Mouse (Mus musculus) testis, postnatal 10 days (tissue): Measurements from ENCODE around the gene Get4.

Experiments
- DNase-seq: peaks from one replicate; pipeline ENCODE4 v3.0.0; 2021; ENCODE audit warnings: low spot score

Get4 gene

GRCm38 (mm10) chr5:139283460-139284180 lies 31.5 kb downstream of the Get4 start:
- no peak for DNase-seq

GRCm38 (mm10) chr5:139285383-139286067 lies 33.4 kb downstream of the Get4 start:
- no peak for DNase-seq

- no peak for DNase-seq
Observed at GRCm38 (mm10) chr5:139286142-139286941, 34.2 kb downstream of the Get4 start.

- no peak for DNase-seq
Observed at GRCm38 (mm10) chr5:139287099-139287498, 35.0 kb downstream of the Get4 start.

- DNase-seq = no peak
Observed at GRCm38 (mm10) chr5:139287787-139288186, 35.7 kb downstream of the Get4 start.

GRCm38 (mm10) chr5:139288591-139288990 lies 36.5 kb downstream of the Get4 start:
- no peak for DNase-seq

- no peak for DNase-seq
Observed at GRCm38 (mm10) chr5:139290467-139291259, 38.5 kb downstream of the Get4 start.

GRCm38 (mm10) chr5:139291811-139292560 lies 39.9 kb downstream of the Get4 start:
- no peak for DNase-seq

- no peak for DNase-seq
Observed at GRCm38 (mm10) chr5:139294089-139294488, 42.0 kb downstream of the Get4 start.

- DNase-seq = no peak
Observed at GRCm38 (mm10) chr5:139297092-139297491, 45.0 kb downstream of the Get4 start.

GRCm38 (mm10) chr5:139297745-139298144 lies 45.6 kb downstream of the Get4 start:
- DNase-seq = no peak

GRCm38 (mm10) chr5:139302101-139302500 lies 50.0 kb downstream of the Get4 start:
- no peak for DNase-seq

- DNase-seq = no peak
Observed at GRCm38 (mm10) chr5:139303646-139304061, 51.5 kb downstream of the Get4 start.

GRCm38 (mm10) chr5:139309946-139310345 lies 57.8 kb downstream of the Get4 start:
- DNase-seq = no peak

GRCm38 (mm10) chr5:139310477-139310876 lies 58.4 kb downstream of the Get4 start:
- DNase-seq = no peak

- no peak for DNase-seq
Observed at GRCm38 (mm10) chr5:139311822-139312221, 59.7 kb downstream of the Get4 start.

- no peak for DNase-seq
Observed at GRCm38 (mm10) chr5:139313536-139313935, 61.4 kb downstream of the Get4 start.

GRCm38 (mm10) chr5:139314941-139315642 lies 63.0 kb downstream of the Get4 start:
- no peak for DNase-seq

GRCm38 (mm10) chr5:139316982-139317675 lies 65.0 kb downstream of the Get4 start:
- no peak for DNase-seq
